Mouse (Mus musculus) cerebellum, adult 2 months (tissue): ENCODE measurements around the gene Hnrnpu.

Experiments
- CTCF ChIP-seq: fragments of 200-500 bp; IDR thresholded peaks from 2 replicates; pipeline ENCODE4 v1.5.1; 2011; ENCODE audit warnings: low read depth, mild to moderate bottlenecking, control low read depth, low read length, moderate library complexity, borderline replicate concordance; ENCODE audit not compliant: insufficient read depth
- POLR2A ChIP-seq: fragments of 200-500 bp; IDR thresholded peaks from 2 replicates; pipeline ENCODE4 v1.6.1; 2011; ENCODE audit warnings: low read length, control low read depth, borderline replicate concordance; ENCODE audit not compliant: insufficient read depth

- no peak for TF ChIP-seq CTCF
- no peak for TF ChIP-seq POLR2A
Measured at GRCm38 (mm10) chr1:178323235-178323634, 14.4 kb downstream of the Hnrnpu start.
